Mouse (Mus musculus): Measurements from ENCODE around the gene Etv6. TPM values are rescaled to one million over a fixed set of nuclear protein-coding genes. Genes with fewer than 3 reads are reported as not detected.

Etv6 gene
- polyA plus RNA-seq, 1 experiment from 2014 or later, result 6.9 TPM

DNA sequence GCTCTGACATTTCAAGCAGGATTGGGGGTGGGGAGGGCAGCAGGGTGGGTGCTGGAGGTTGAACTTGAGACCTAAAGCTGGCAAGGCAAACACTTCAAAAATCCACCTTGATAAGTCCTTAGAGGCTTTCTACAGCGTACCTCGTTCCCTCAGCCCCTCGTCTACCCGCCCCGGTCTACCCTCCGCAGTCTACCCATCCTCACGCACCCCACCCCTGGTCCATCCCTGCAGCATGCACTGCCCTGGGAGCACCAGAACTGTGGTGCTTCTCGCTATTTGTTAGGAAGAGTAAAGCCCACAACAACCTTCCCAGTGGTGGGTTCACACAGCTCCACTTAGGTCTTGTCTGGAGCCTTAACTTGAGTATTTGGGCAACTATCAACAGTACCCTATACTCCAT lies 277.1 kb downstream of the Etv6 start:
- Histone ChIP-seq H3K36me3 (no peaks in the 10 kb centered on the region), H3K9ac (no peak overlapping the region), H3K27ac (replicated peaks) (no peak overlapping the region), H3K27me3 (no peaks in the 10 kb centered on the region), H3K4me2 (no peak overlapping the region), H3K4me1 (replicated peaks) (no peaks in the 10 kb centered on the region), H3K4me3 (no peak overlapping the region), H3K9me3 (no peaks in the 10 kb centered on the region)
- ATAC-seq (ENCODE audit: low read depth), result no peak
- WGBS, result 91% methylated on average over 8 of the region's 8 CpGs

GRCm38 (mm10) chr6:134317371-134317770 lies 281.9 kb downstream of the Etv6 start:
- H3K4me1 ChIP-seq (replicated peaks), result no peaks in the 10 kb centered on the region
- no peaks in the 10 kb centered on the region for H3K9me3 ChIP-seq
- no peak overlapping the region for H3K4me2 ChIP-seq
- H3K4me3 ChIP-seq, result no peak overlapping the region
- no peaks in the 10 kb centered on the region for H3K27me3 ChIP-seq
- WGBS, result 88% methylated on average over 13 of the region's 13 CpGs
- no peak overlapping the region for H3K9ac ChIP-seq
- ATAC-seq (ENCODE audit: low read depth), result no peak
- H3K27ac ChIP-seq (replicated peaks), result no peak overlapping the region
- H3K36me3 ChIP-seq, result no peaks in the 10 kb centered on the region

Other genes starting within 250 kb of the Etv6 start
- gene Kap, start 181.9 kb upstream of the Etv6 start, polyA plus RNA-seq (2015; fragmentation: Nextera tagmentation; extraction: Ambion mirVana), result not detected in 2 replicates

All from neural tube, embryonic 13.5 days (tissue).